In the genomic region with DNA sequence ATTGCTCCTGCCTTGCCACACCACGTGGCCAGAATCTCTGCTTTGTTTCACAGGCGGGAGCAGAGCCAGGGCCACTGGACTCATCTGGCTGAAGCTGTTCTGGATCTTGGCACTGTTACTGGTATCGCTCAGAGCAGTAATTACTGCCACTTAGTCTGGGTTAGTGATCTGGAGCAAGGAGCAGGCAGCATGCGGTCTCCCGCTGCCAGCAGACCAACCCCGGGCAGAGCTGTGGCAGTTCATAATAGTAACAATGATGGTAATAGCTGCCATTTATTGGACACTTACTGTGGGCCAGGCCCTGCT, we compare ENCODE assay signal across 9 mouse cellular contexts.
DNase-seq lines count a peak whose midpoint lies in the region; ATAC-seq lines count a peak whose summit lies in the region.
"Had no signal": no experiment of that assay in that cellular context is flagged by ENCODE, and none has a peak within 500 bp of the region (broad histone marks: within the 10 kb centered on the region; RNA-seq: fewer than 3 reads in every experiment).

No protein-coding gene starts in this region.

- no peak overlapping the region for H3K27ac ChIP-seq in hindbrain, embryonic 14.5 days
- H3K27ac ChIP-seq in hindbrain, embryonic 10.5 days = no peak overlapping the region
- H3K27ac ChIP-seq: left cerebral cortex, adult 2 months had no signal

- DNase-seq in hindbrain, embryonic 14.5 days (ENCODE audit: low spot score) = peak; percentile 51
- DNase-seq in hindbrain, embryonic 10.5 days (ENCODE audit: low spot score) = no peak
- peak; percentile 37 for DNase-seq in adrenal gland, postnatal 25 days
- peak; percentile 56 for DNase-seq in heart, postnatal 4 days
- DNase-seq in left cerebral cortex, postnatal 25 days (ENCODE audit: low spot score in 2 of 2) = peak; percentile 12 to 48
- DNase-seq in urinary bladder, adult 18-20 months (ENCODE audit: low spot score in 2 of 2) = no peak
- no peak for DNase-seq in gastrocnemius, postnatal 36 days
- no peak for DNase-seq in yolk sac, embryonic 10.5 days (ENCODE audit: low spot score)

- H3K36me3 ChIP-seq in hindbrain, embryonic 14.5 days (replicated peaks; ENCODE audit: control insufficient read depth, insufficient read depth) = no peaks in the 10 kb centered on the region
- H3K36me3 ChIP-seq in hindbrain, embryonic 10.5 days = no peaks in the 10 kb centered on the region

- H3K4me2 ChIP-seq in hindbrain, embryonic 14.5 days (replicated peaks) = no peak overlapping the region

- H3K4me3 ChIP-seq in hindbrain, embryonic 14.5 days (replicated peaks; ENCODE audit: low read length) = no peak overlapping the region
- H3K4me3 ChIP-seq in hindbrain, embryonic 10.5 days = no peak overlapping the region
- H3K4me3 ChIP-seq: left cerebral cortex, adult 2 months had no signal

- no peaks in the 10 kb centered on the region for H3K9me3 ChIP-seq in hindbrain, embryonic 14.5 days (ENCODE audit: control insufficient read depth, low read length)
- no peaks in the 10 kb centered on the region for H3K9me3 ChIP-seq in hindbrain, embryonic 10.5 days

- ATAC-seq in hindbrain, embryonic 14.5 days (ENCODE audit: low FRiP score) = peak; percentile 74; the same call in 1 of the 2 replicates

- no peaks in the 10 kb centered on the region for H3K27me3 ChIP-seq in hindbrain, embryonic 14.5 days (ENCODE audit: control insufficient read depth, insufficient read depth, low read length)
- peaks cover 7% of the 10 kb centered on the region for H3K27me3 ChIP-seq in hindbrain, embryonic 10.5 days (ENCODE audit: insufficient read depth, poor library complexity, severe bottlenecking)

- H3K4me1 ChIP-seq in hindbrain, embryonic 14.5 days (replicated peaks; ENCODE audit: control insufficient read depth, insufficient read depth, low read length) = peaks cover 4% of the 10 kb centered on the region; the same call in 1 of the 2 replicates
- H3K4me1 ChIP-seq in hindbrain, embryonic 10.5 days (replicated peaks) = peaks cover 15% of the 10 kb centered on the region

- intact Hi-C loops in left cerebral cortex, postnatal 25 days (cut with DNase I) = no loop called here
- intact Hi-C loops in gastrocnemius, postnatal 36 days (cut with DNase I) = no loop called here

- WGBS in hindbrain, embryonic 14.5 days = 38% methylated on average over 6 of the region's 6 CpGs
- 68% methylated on average over 6 of the region's 6 CpGs for WGBS in hindbrain, embryonic 10.5 days

- H3K9ac ChIP-seq in hindbrain, embryonic 14.5 days = no peak overlapping the region

Comparison
In these comparisons a context has a peak if more than half of its experiments do, and no peak if none do; other contexts are left out.
1. DNase-seq: peak in hindbrain, embryonic 14.5 days (single experiment), adrenal gland, postnatal 25 days (single experiment), heart, postnatal 4 days (single experiment) and left cerebral cortex, postnatal 25 days (2 of 2); none in hindbrain, embryonic 10.5 days (single experiment), urinary bladder, adult 18-20 months (0 of 2), gastrocnemius, postnatal 36 days (0 of 2) and yolk sac, embryonic 10.5 days (single experiment).